Mouse (Mus musculus) right cerebral cortex, postnatal 14 days (tissue): ENCODE measurements at regions not wholly inside any gene's neighbourhood (a gene's known extent, or its start where the extent isn't known, plus 50 kb on each side); places are given as distances from the start of the nearest gene placed in this dataset.

ENCODE experiments used
- DNase-seq: peaks from one replicate; pipeline ENCODE4 v3.0.0; 2022

DNA sequence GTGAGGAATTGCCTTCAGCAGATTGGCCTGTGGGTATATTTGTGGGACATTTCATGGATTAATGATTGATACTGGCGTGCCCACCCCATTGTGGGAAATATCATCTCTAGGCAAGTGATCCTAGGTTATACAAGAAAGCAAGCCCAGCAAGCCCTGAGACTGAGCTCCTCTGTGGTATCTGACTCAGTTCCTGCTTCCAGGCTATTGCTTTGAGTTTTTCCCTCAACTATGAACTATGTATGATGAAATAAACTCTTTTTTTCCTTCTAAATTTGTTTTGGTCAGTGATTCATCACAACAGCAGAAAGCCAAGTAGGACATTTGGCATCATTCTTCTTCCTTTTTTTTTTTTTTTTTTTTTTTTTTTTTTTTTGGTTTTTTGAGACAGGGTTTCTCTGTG lies 119.8 kb downstream of the Tbr1 start:
- no peak for DNase-seq

DNA sequence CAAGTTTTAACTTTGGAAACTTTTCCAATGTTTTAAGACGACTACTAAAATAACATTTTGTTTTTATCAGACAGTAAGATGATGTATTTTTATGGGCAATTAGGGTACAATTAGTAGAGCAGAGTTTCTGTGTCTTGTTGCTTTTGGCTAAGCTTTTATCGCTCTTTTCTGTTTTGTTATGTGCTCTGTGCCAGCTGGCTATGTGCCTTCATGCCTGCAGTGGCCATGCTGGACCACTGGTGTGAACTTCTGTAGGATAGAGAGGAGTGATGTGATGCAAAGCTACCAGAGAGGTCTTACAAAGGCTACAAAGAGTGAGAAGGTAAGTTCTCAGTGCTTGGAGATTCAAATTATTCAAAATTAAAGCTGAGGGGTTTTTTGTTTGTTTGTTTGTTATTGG lies 108.0 kb upstream of the Slc4a10 start:
- DNase-seq, result no peak

DNA sequence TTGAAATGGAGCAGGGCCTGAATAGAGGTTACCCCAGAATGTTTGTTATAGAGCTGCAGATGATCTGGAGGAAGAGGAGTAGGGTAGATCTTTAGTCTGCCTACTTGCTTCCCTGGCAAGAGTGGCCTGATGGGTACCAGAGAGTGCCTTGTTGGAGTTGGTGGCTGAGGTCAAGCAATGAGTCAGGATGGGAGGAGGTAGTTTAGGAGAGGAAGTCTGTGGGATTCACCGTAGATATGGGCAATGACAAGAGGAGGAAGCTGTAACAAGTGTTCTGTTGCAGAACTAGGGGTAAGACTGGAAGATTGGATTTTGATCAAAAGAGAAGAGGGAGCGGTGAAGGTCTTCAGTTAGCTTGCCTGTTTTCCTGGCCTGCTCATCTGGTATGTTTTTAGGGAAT lies 80.3 kb upstream of the Slc4a10 start:
- no peak for DNase-seq

DNA sequence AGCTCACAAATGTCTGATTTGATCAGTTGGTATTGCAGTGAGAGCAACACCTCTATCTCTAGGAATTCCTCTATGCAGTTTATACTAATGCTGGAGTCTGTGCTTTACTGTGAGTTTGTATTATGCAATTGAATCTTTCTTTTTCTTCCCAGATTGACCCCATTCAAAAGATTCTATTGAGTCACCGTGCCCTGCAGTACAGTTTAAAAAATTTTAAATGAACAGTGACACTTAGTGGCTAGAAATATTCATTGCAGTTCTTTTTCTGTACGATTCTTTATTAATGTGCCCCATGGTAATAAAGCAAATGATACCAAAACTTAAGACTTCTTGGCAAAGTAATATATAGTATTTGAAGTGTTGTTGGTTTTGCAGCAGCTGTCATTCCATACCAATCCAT lies 78.5 kb upstream of the Slc4a10 start:
- no peak for DNase-seq

DNA sequence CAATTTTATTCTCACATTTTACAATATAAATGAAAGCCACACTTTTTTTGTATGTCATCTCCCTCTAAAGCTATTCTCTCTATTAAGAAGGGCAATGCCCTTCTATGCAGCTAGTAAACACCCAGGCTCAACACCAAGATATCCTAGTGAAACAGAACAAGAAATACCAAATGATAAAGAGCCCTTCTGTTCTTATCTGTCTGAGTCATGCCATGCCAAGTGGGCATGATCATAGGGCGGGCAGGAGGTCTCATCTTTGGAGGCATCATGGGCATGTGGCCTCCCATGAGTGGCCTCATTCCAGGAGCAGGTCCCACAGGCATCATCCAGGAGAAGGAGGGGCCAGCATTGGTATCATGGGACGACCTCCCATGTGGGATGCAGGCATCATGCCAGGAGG lies 76.2 kb upstream of the Slc4a10 start:
- DNase-seq, result peak; percentile 4

DNA sequence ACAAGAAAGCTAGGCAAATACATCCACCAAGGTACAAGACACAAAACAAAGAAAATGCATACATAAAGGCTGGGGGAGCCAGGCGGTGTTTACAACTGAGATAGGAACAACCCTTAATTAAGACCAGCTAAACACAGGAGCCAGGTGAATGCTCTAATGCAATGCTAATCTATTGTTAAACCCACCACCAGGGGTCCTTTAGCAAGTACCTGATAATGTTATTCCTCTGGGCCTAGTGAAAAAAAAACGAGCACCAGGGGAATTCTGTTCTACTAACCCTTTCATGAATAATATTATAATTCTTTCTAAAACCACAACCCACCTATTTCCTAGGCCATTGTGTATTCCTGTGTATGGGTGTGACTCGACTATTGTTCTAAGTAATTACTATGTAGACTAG lies 61.5 kb upstream of the Slc4a10 start:
- no peak for DNase-seq

DNA sequence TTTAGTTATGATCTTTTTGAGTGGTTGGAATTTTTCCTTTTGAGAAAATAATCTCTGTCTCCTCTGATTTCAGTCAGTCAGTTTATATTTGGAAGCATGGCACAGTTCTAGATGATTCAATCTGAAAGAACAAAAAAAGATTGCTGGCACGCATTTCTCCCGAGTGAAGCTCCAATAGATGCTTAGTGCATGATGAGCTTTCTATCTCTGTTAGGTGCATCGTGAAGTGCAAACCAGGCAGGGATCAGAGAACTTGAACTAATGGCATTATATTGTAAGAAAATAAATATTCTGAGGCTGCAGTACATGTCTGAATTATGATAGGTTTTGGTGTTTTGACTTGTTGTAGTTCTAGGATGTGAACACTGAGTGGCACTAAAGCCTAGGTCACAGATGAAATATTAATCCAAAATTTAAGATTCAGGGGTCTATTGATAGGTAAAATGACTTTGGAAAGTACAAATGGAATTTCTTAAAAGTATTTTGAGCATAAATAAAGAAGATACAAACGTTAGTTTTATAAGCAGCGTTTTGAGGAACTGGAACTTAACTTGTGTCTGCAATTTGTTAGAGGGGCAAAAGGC lies 59.2 kb upstream of the Slc4a10 start:
- DNase-seq, result peak; percentile 9
